Mouse (Mus musculus): ENCODE results near the gene Timp2. TPM values are rescaled to one million over a fixed set of nuclear protein-coding genes. Genes with fewer than 3 reads are reported as not detected.
"Not testable (repeated sequence)": the region's sequence is repeated elsewhere in the genome, so short reads cannot be mapped to it uniquely, and the experiment has no call there.

Timp2 gene
- polyA plus RNA-seq, 1 experiment from 2014 or later, result 88.4 TPM

DNA sequence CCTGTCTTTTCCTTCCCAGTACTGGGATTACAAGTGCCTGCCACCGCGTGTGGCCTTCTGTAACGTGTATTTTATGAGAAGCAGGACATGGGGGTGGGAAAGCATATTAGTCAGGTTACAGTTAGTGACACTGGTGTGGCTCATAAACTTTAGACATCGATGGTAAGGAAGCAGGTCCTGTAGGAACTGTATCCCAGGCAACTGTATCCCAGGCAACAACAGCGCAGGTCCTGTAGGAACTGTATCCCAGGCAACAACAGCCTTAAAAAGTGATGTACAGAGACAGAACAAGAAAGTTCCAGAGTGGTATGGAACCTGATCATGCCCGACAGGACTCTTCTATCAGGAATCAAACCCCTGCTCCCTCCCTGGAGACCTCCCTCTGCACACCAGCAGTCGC is 34.0 kb downstream of the Timp2 start:
- Histone ChIP-seq H3K36me3 (ENCODE audit: insufficient read depth, low read length) (0 out of 2 replicates have a peak, but pooled peaks cover 14% of the 10 kb centered on the region), H3K9me3 (replicated peaks; ENCODE audit: low read length) (no peaks in the 10 kb centered on the region), H3K4me2 (ENCODE audit: low read length) (no peak overlapping the region), H3K27me3 (ENCODE audit: insufficient read depth, low read length) (no peaks in the 10 kb centered on the region), H3K9ac (ENCODE audit: low read depth, low read length) (no peak overlapping the region), H3K4me3 (replicated peaks; ENCODE audit: low read depth, low read length) (no peak overlapping the region), H3K27ac (0 out of 2 replicates have a peak overlapping the region, but pooled peaks have one; percentile 20), H3K4me1 (replicated peaks; ENCODE audit: insufficient read depth, low read length) (peaks cover 3% of the 10 kb centered on the region; the same call in 1 of the 2 replicates)
- 45% methylated on average over 7 of the region's 7 CpGs for WGBS
- peak; percentile 18; the same call in 1 of the 2 replicates for ATAC-seq (replicated peaks; ENCODE audit: low FRiP score, low read depth)
- no peak for TF ChIP-seq CTCF (IDR thresholded peaks at IDR 0.05; ENCODE audit: low read depth)
- peak; percentile 67 for DNase-seq (ENCODE audit: low spot score)

DNA sequence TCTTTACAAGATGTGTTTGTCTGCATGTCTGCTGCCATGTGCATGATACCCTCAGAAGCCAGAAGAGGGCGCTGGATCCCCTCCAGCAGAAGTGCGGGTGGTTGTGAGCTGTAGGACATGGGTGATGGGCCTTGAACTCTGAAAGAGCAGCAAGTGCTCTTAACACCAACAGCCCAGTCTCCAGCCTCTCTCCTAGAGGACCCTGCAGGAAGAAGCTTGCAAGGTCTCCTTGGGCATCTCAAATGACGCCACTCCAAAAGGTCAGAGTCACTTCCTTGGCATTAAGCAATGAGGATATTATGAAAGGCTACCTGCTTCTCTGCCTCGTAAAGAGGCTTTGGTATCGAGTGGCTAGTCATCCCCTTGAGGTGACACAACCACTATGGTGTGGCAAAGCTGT is 36.9 kb downstream of the Timp2 start:
- no peaks in the 10 kb centered on the region for H3K27me3 ChIP-seq (ENCODE audit: insufficient read depth, low read length)
- peak; percentile 50 for DNase-seq (ENCODE audit: low spot score)
- H3K9me3 ChIP-seq (replicated peaks; ENCODE audit: low read length), result no peaks in the 10 kb centered on the region
- no peak overlapping the region for H3K4me2 ChIP-seq (ENCODE audit: low read length)
- H3K27ac ChIP-seq, result no peak overlapping the region
- H3K4me3 ChIP-seq (replicated peaks; ENCODE audit: low read depth, low read length), result no peak overlapping the region
- ATAC-seq (replicated peaks; ENCODE audit: low FRiP score, low read depth), result no peak
- no peaks in the 10 kb centered on the region; the same call in 1 of the 2 replicates for H3K4me1 ChIP-seq (replicated peaks; ENCODE audit: insufficient read depth, low read length)
- no peak overlapping the region for H3K9ac ChIP-seq (ENCODE audit: low read depth, low read length)
- peak; percentile 83 for TF ChIP-seq CTCF (IDR thresholded peaks at IDR 0.05; ENCODE audit: low read depth)
- 0 out of 2 replicates have a peak, but pooled peaks cover 22% of the 10 kb centered on the region for H3K36me3 ChIP-seq (ENCODE audit: insufficient read depth, low read length)
- WGBS, result 56% methylated on average over 5 of the region's 5 CpGs

DNA sequence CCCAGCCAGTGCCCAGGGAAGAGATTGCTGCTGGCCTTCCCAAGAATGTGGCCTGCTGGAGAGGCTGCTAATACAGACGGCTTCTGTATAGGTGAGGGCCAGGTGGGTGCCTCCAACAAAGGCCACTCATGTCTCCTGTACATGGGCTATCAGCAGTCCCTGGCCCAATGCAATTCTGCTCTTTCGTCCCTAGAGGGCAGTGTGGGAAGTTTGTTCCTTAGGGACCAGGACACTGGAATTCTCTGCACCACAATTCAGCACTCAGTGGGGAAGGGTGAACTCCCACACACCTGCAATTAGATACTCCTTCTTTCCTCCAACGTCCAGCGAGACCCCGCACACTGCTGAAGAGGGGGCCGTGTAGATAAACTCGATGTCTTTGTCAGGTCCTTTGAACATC is 38.4 kb downstream of the Timp2 start:
- ATAC-seq (replicated peaks; ENCODE audit: low FRiP score, low read depth) (no peak), DNase-seq (ENCODE audit: low spot score) (peak; percentile 87)
- TF ChIP-seq CTCF (IDR thresholded peaks at IDR 0.05; ENCODE audit: low read depth), result peak; percentile 88

DNA sequence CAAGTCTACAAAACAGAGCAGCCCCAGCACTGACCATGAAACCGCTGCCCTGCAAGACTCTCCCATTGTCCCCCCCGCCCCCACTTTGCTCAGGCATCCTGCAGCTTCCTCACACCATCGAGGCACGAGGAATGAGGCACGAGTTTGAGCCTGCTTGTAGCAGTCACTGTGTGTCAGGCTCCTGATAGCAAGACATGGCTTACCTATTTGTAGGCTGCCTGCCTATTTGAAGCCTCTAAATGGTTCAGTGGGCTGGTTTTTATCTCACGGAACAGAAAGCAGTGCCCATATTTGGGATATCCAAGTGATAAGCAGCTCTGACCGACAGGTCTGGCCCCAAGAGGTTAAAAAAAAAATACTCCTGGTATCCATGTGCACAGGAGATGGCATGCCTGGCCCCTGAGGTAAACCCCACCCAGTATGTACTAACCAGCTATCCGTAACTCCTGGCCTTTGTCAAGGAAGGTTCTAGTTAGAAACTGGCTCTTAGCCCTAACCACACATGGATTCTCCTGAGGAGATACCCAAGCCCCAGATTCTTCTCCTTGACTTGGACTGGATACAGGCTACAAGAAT is 39.2 kb downstream of the Timp2 start:
- 88% methylated on average over 8 of the region's 8 CpGs for WGBS
- Histone ChIP-seq H3K9me3 (replicated peaks; ENCODE audit: low read length) (no peaks in the 10 kb centered on the region), H3K27me3 (ENCODE audit: insufficient read depth, low read length) (no peaks in the 10 kb centered on the region), H3K4me1 (replicated peaks; ENCODE audit: insufficient read depth, low read length) (no peaks in the 10 kb centered on the region), H3K4me2 (ENCODE audit: low read length) (no peak overlapping the region), H3K27ac (no peak overlapping the region), H3K36me3 (ENCODE audit: insufficient read depth, low read length) (0 out of 2 replicates have a peak, but pooled peaks cover 26% of the 10 kb centered on the region), H3K4me3 (replicated peaks; ENCODE audit: low read depth, low read length) (no peak overlapping the region), H3K9ac (ENCODE audit: low read depth, low read length) (no peak overlapping the region)
- no peak for TF ChIP-seq CTCF (IDR thresholded peaks at IDR 0.05; ENCODE audit: low read depth)
- ATAC-seq (replicated peaks; ENCODE audit: low FRiP score, low read depth) (no peak), DNase-seq (ENCODE audit: low spot score) (no peak)

More for the DNA sequence above, 38.4 kb downstream of the Timp2 start:
- Histone ChIP-seq H3K36me3 (ENCODE audit: insufficient read depth, low read length) (0 out of 2 replicates have a peak, but pooled peaks cover 22% of the 10 kb centered on the region), H3K4me2 (ENCODE audit: low read length) (no peak overlapping the region), H3K9ac (ENCODE audit: low read depth, low read length) (no peak overlapping the region), H3K27ac (no peak overlapping the region), H3K27me3 (ENCODE audit: insufficient read depth, low read length) (no peaks in the 10 kb centered on the region), H3K4me3 (replicated peaks; ENCODE audit: low read depth, low read length) (no peak overlapping the region), H3K4me1 (replicated peaks; ENCODE audit: insufficient read depth, low read length) (no peaks in the 10 kb centered on the region; the same call in 1 of the 2 replicates), H3K9me3 (replicated peaks; ENCODE audit: low read length) (no peaks in the 10 kb centered on the region)
- 11% methylated on average over 7 of the region's 7 CpGs for WGBS

DNA sequence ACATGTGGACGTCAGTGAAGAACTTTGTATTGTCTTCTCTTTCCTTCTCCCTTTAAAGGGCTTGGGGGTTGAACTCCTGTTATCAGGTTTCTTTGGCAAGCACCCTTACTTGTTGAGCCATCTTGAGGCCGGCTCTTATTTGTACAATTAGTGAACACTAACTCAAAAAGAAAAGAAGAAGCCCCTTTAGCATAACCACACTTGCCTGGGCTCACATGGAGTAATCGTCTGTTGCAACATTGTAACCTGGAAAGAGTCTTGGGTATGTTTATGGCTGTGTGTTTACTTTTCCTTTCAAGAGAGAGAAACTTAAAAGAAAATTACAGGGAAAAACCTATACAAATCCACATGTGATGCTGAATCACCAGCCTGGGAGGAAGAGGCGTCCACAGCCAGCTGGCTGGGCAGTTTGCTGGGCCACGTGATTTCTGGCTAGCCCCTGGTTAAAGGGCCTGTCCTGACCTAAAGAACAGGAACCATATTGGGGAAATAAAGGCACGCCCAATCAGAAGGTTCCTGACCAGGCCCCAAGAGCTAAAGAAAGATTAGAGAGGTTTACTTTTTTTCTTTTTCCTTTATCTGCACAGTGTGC is 43.3 kb downstream of the Timp2 start:
- Histone ChIP-seq H3K4me2 (ENCODE audit: low read length) (no peak overlapping the region), H3K9me3 (replicated peaks; ENCODE audit: low read length) (no peaks in the 10 kb centered on the region), H3K27ac (no peak overlapping the region), H3K36me3 (ENCODE audit: insufficient read depth, low read length) (peaks cover 35% of the 10 kb centered on the region), H3K4me1 (replicated peaks; ENCODE audit: insufficient read depth, low read length) (no peaks in the 10 kb centered on the region), H3K27me3 (ENCODE audit: insufficient read depth, low read length) (no peaks in the 10 kb centered on the region), H3K4me3 (replicated peaks; ENCODE audit: low read depth, low read length) (no peak overlapping the region), H3K9ac (ENCODE audit: low read depth, low read length) (no peak overlapping the region)
- TF ChIP-seq CTCF (IDR thresholded peaks at IDR 0.05; ENCODE audit: low read depth), result no peak
- no peak for DNase-seq (ENCODE audit: low spot score)
- no peak for ATAC-seq (replicated peaks; ENCODE audit: low FRiP score, low read depth)
- whole genome bisulfite sequencing, result 79% methylated on average over 6 of the region's 6 CpGs

DNA sequence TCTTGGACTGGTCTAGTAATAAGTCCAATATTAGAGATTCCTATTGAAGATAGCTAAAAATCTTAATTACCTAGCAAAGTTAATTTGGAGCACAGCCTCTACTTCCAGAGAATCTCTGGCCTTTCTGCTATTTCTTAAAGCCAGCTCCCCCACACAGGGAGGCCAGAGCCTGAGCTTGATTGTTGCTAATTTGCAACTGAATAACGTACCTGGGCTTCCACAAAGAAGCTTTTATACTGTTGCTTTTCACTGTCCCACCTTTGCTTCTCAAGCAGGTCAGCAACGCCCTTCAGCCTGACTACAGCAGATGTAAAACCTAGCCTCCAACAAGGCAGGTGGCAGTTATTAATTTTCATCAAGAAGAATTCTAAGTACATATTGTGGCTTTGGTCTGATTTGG is 47.6 kb downstream of the Timp2 start:
- H3K4me2 ChIP-seq (ENCODE audit: low read length); H3K9ac ChIP-seq (ENCODE audit: low read depth, low read length); H3K9me3 ChIP-seq (replicated peaks; ENCODE audit: low read length); H3K27ac ChIP-seq; ATAC-seq (replicated peaks; ENCODE audit: low FRiP score, low read depth); DNase-seq (ENCODE audit: low spot score); H3K4me1 ChIP-seq (replicated peaks; ENCODE audit: insufficient read depth, low read length); H3K4me3 ChIP-seq (replicated peaks; ENCODE audit: low read depth, low read length); H3K27me3 ChIP-seq (ENCODE audit: insufficient read depth, low read length): not testable (repeated sequence)
- 93% methylated on average over 2 of the region's 2 CpGs for WGBS
- H3K36me3 ChIP-seq (ENCODE audit: insufficient read depth, low read length), result peaks cover 32% of the 10 kb centered on the region

DNA sequence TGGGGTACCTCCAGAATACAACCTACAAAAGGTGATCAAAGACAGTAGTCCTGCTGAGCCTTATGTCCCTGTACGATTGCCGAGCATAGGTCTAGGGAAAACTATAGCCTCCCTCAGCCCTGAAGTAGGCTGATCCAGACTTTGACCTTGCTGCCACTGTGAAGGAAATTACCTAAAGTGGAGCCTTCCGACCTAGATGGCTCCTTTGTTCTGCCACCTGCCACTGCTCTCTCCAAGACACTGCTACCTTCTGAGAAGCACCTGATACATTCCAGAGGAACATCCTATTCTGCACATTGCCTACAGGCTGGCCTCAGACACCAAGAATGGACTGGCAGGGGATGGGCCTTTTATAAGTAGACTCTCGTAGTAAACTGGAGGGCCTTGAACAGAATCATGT is 51.6 kb downstream of the Timp2 start:
- DNase-seq (ENCODE audit: low spot score); H3K27me3 ChIP-seq (ENCODE audit: insufficient read depth, low read length); H3K9ac ChIP-seq (ENCODE audit: low read depth, low read length); H3K27ac ChIP-seq; ATAC-seq (replicated peaks; ENCODE audit: low FRiP score, low read depth); H3K4me2 ChIP-seq (ENCODE audit: low read length); H3K9me3 ChIP-seq (replicated peaks; ENCODE audit: low read length); H3K4me1 ChIP-seq (replicated peaks; ENCODE audit: insufficient read depth, low read length); H3K4me3 ChIP-seq (replicated peaks; ENCODE audit: low read depth, low read length): not testable (repeated sequence)
- WGBS, result 92% methylated on average over 4 of the region's 4 CpGs
- 0 out of 2 replicates have a peak, but pooled peaks cover 14% of the 10 kb centered on the region for H3K36me3 ChIP-seq (ENCODE audit: insufficient read depth, low read length)
